ENCODE assay signal across 23 mouse cellular contexts in genomic region chr16:96904761-96905160, GRCm38 (mm10).
DNase-seq lines count a peak whose midpoint lies in the region; ATAC-seq lines count a peak whose summit lies in the region.
"Had no signal": no experiment of that assay in that cellular context is flagged by ENCODE, and none has a peak within 500 bp of the region (broad histone marks: within the 10 kb centered on the region; RNA-seq: fewer than 3 reads in every experiment).

No protein-coding gene starts in this region.

- H3K4me3 ChIP-seq in hindbrain, embryonic 12.5 days = no peak overlapping the region
- no peak overlapping the region for H3K4me3 ChIP-seq in hindbrain, embryonic 16.5 days (ENCODE audit: low read length)
- no peak overlapping the region for H3K4me3 ChIP-seq in midbrain, embryonic 13.5 days (replicated peaks)
- H3K4me3 ChIP-seq in midbrain, embryonic 16.5 days (ENCODE audit: low read depth, low read length) = no peak overlapping the region
- H3K4me3 ChIP-seq in neural tube, embryonic 15.5 days (replicated peaks) = no peak overlapping the region
- H3K4me3 ChIP-seq: embryonic facial prominence, embryonic 12.5 days; erythroblast, embryonic 14.5 days; forebrain, embryonic 13.5 days; layer of hippocampus, adult 2 months; limb, embryonic 15.5 days; lung, embryonic 15.5 days had no signal

- WGBS in hindbrain, embryonic 12.5 days = 71% methylated on average over 2 of the region's 2 CpGs
- WGBS in hindbrain, embryonic 16.5 days = 47% methylated on average over 2 of the region's 2 CpGs
- WGBS in midbrain, embryonic 13.5 days = 54% methylated on average over 2 of the region's 2 CpGs
- 52% methylated on average over 2 of the region's 2 CpGs for WGBS in midbrain, embryonic 16.5 days
- 52% methylated on average over 2 of the region's 2 CpGs for WGBS in neural tube, embryonic 15.5 days

- no peaks in the 10 kb centered on the region for H3K27me3 ChIP-seq in hindbrain, embryonic 12.5 days
- no peaks in the 10 kb centered on the region for H3K27me3 ChIP-seq in hindbrain, embryonic 16.5 days (replicated peaks; ENCODE audit: control insufficient read depth, insufficient read depth, low read length)
- H3K27me3 ChIP-seq in midbrain, embryonic 13.5 days = no peaks in the 10 kb centered on the region
- H3K27me3 ChIP-seq in midbrain, embryonic 16.5 days (ENCODE audit: control insufficient read depth, insufficient read depth, low read depth, low read length) = no peaks in the 10 kb centered on the region
- no peaks in the 10 kb centered on the region for H3K27me3 ChIP-seq in neural tube, embryonic 15.5 days (replicated peaks)
- H3K27me3 ChIP-seq: embryonic facial prominence, embryonic 12.5 days; forebrain, embryonic 13.5 days; limb, embryonic 15.5 days; lung, embryonic 15.5 days had no signal

- H3K4me2 ChIP-seq in hindbrain, embryonic 12.5 days (replicated peaks) = no peak overlapping the region
- no peak overlapping the region for H3K4me2 ChIP-seq in hindbrain, embryonic 16.5 days (ENCODE audit: low read length)
- H3K4me2 ChIP-seq in midbrain, embryonic 13.5 days (replicated peaks) = no peak overlapping the region
- H3K4me2 ChIP-seq in midbrain, embryonic 16.5 days (ENCODE audit: low read length) = no peak overlapping the region
- no peak overlapping the region for H3K4me2 ChIP-seq in neural tube, embryonic 15.5 days
- H3K4me2 ChIP-seq: embryonic facial prominence, embryonic 12.5 days; forebrain, embryonic 13.5 days; limb, embryonic 15.5 days; lung, embryonic 15.5 days had no signal

- DNase-seq in adrenal gland, adult (ENCODE audit: inconsistent age in 2 of 2, low spot score in 1 of 2) = peak; percentile 37 to 71
- no peak for DNase-seq in adrenal gland, postnatal 25 days
- no peak for DNase-seq in urinary bladder, postnatal 14 days (ENCODE audit: low spot score)
- DNase-seq: cerebellum, postnatal 10 days; gastrocnemius, postnatal 25 days; heart, postnatal 10 days; kidney, adult 8-10 months; kidney, postnatal 14 days; lung, postnatal 4 days; right cerebral cortex, postnatal 14 days; spleen, adult 18-20 months; thymus, postnatal 25 days had no signal

- H3K27ac ChIP-seq in hindbrain, embryonic 12.5 days = 0 out of 2 replicates have a peak overlapping the region, but pooled peaks have one; percentile 30
- no peak overlapping the region for H3K27ac ChIP-seq in hindbrain, embryonic 16.5 days (ENCODE audit: low read depth, low read length)
- peak overlapping the region; percentile 45 for H3K27ac ChIP-seq in midbrain, embryonic 13.5 days
- no peak overlapping the region; the same call in 1 of the 2 replicates for H3K27ac ChIP-seq in midbrain, embryonic 16.5 days (ENCODE audit: low read length)
- peak overlapping the region; percentile 10 for H3K27ac ChIP-seq in neural tube, embryonic 15.5 days (replicated peaks)
- H3K27ac ChIP-seq: embryonic facial prominence, embryonic 12.5 days; forebrain, embryonic 13.5 days; layer of hippocampus, adult 2 months; limb, embryonic 15.5 days; lung, embryonic 15.5 days had no signal

- ATAC-seq in hindbrain, embryonic 12.5 days (ENCODE audit: low FRiP score) = peak; percentile 22; the same call in 1 of the 2 replicates
- ATAC-seq in hindbrain, embryonic 16.5 days = no peak
- ATAC-seq in midbrain, embryonic 13.5 days = 0 out of 2 replicates have a peak, but pooled peaks have one; percentile 27
- no peak for ATAC-seq in midbrain, embryonic 16.5 days
- 0 out of 2 replicates have a peak, but pooled peaks have one; percentile 57 for ATAC-seq in neural tube, embryonic 15.5 days (ENCODE audit: low FRiP score)
- ATAC-seq: forebrain, embryonic 13.5 days had no signal

- H3K4me1 ChIP-seq in hindbrain, embryonic 12.5 days = peaks cover 9% of the 10 kb centered on the region; the same call in 1 of the 2 replicates
- H3K4me1 ChIP-seq in hindbrain, embryonic 16.5 days (ENCODE audit: control insufficient read depth, insufficient read depth, low read depth, low read length) = no peaks in the 10 kb centered on the region; the same call in 1 of the 2 replicates
- H3K4me1 ChIP-seq in midbrain, embryonic 13.5 days (replicated peaks) = peaks cover 19% of the 10 kb centered on the region
- H3K4me1 ChIP-seq in midbrain, embryonic 16.5 days (ENCODE audit: control insufficient read depth, insufficient read depth, low read length) = peaks cover 11% of the 10 kb centered on the region
- peaks cover 13% of the 10 kb centered on the region for H3K4me1 ChIP-seq in neural tube, embryonic 15.5 days
- H3K4me1 ChIP-seq: embryonic facial prominence, embryonic 12.5 days; forebrain, embryonic 13.5 days; limb, embryonic 15.5 days; lung, embryonic 15.5 days had no signal

- no peak overlapping the region for H3K9ac ChIP-seq in hindbrain, embryonic 12.5 days
- no peak overlapping the region for H3K9ac ChIP-seq in hindbrain, embryonic 16.5 days (ENCODE audit: low read depth, low read length)
- H3K9ac ChIP-seq in midbrain, embryonic 13.5 days (replicated peaks) = no peak overlapping the region
- H3K9ac ChIP-seq in midbrain, embryonic 16.5 days (ENCODE audit: low read depth, low read length) = no peak overlapping the region
- no peak overlapping the region for H3K9ac ChIP-seq in neural tube, embryonic 15.5 days (replicated peaks)
- H3K9ac ChIP-seq: embryonic facial prominence, embryonic 12.5 days; forebrain, embryonic 13.5 days; limb, embryonic 15.5 days; lung, embryonic 15.5 days had no signal

- H3K9me3 ChIP-seq in hindbrain, embryonic 12.5 days (replicated peaks) = no peaks in the 10 kb centered on the region
- no peaks in the 10 kb centered on the region for H3K9me3 ChIP-seq in hindbrain, embryonic 16.5 days (ENCODE audit: control insufficient read depth, low read length)
- H3K9me3 ChIP-seq in midbrain, embryonic 13.5 days = no peaks in the 10 kb centered on the region
- no peaks in the 10 kb centered on the region for H3K9me3 ChIP-seq in midbrain, embryonic 16.5 days (replicated peaks; ENCODE audit: control insufficient read depth, low read length, poor library complexity, severe bottlenecking)
- no peaks in the 10 kb centered on the region for H3K9me3 ChIP-seq in neural tube, embryonic 15.5 days (replicated peaks)
- H3K9me3 ChIP-seq: embryonic facial prominence, embryonic 12.5 days; forebrain, embryonic 13.5 days; limb, embryonic 15.5 days; lung, embryonic 15.5 days had no signal

- H3K36me3 ChIP-seq in hindbrain, embryonic 12.5 days = no peaks in the 10 kb centered on the region
- H3K36me3 ChIP-seq in hindbrain, embryonic 16.5 days (ENCODE audit: control insufficient read depth, insufficient read depth, low read length) = no peaks in the 10 kb centered on the region
- no peaks in the 10 kb centered on the region for H3K36me3 ChIP-seq in midbrain, embryonic 13.5 days
- no peaks in the 10 kb centered on the region for H3K36me3 ChIP-seq in midbrain, embryonic 16.5 days (ENCODE audit: control insufficient read depth, insufficient read depth, low read length)
- no peaks in the 10 kb centered on the region for H3K36me3 ChIP-seq in neural tube, embryonic 15.5 days
- H3K36me3 ChIP-seq: embryonic facial prominence, embryonic 12.5 days; limb, embryonic 15.5 days; lung, embryonic 15.5 days had no signal

Comparison
In these comparisons a context has a peak if more than half of its experiments do, and no peak if none do; other contexts are left out.
1. DNase-seq: peak in adrenal gland, adult (2 of 2); none in adrenal gland, postnatal 25 days (single experiment) and urinary bladder, postnatal 14 days (single experiment).
2. ATAC-seq: peak in hindbrain, embryonic 12.5 days (single experiment), midbrain, embryonic 13.5 days (single experiment) and neural tube, embryonic 15.5 days (single experiment); none in hindbrain, embryonic 16.5 days (single experiment) and midbrain, embryonic 16.5 days (single experiment).
3. H3K27ac ChIP-seq: peak in hindbrain, embryonic 12.5 days (single experiment), midbrain, embryonic 13.5 days (single experiment) and neural tube, embryonic 15.5 days (single experiment); none in hindbrain, embryonic 16.5 days (single experiment) and midbrain, embryonic 16.5 days (single experiment).